Mouse (Mus musculus) kidney, embryonic 14.5 days (tissue): ENCODE data around the gene 4930558C23Rik. TPM values are rescaled to one million over a fixed set of nuclear protein-coding genes. Genes with fewer than 3 reads are reported as not detected.
"Not testable (repeated sequence)": the region's sequence is repeated elsewhere in the genome, so short reads cannot be mapped to it uniquely, and the experiment has no call there.

Experiments
- ATAC-seq: fragments of 200-750 bp; cut with Nextera tagmentation; 2 replicates; pipeline ENCODE4 v1.8.0; 2017; ENCODE audit warnings: moderate number of reproducible peaks, mild to moderate bottlenecking, moderate TSS enrichment, moderate library complexity; ENCODE audit not compliant: low FRiP score, low TSS enrichment
- H3K27ac ChIP-seq: fragments of 300-500 bp; sonication (generic); 2 replicates; pipeline ENCODE4 v1.5.1; 2014; ENCODE audit warnings: low read depth, mild to moderate bottlenecking, low read length, moderate library complexity, mixed read lengths
- H3K27me3 ChIP-seq: fragments of 300-500 bp; sonication (generic); 2 replicates; pipeline ENCODE4 v1.6.1; 2014; ENCODE audit warnings: mild to moderate bottlenecking, low read length; ENCODE audit not compliant: control insufficient read depth, insufficient read depth
- H3K36me3 ChIP-seq: fragments of 300-500 bp; sonication (generic); 2 replicates; pipeline ENCODE4 v1.6.1; 2014; ENCODE audit warnings: low read length, mixed read lengths; ENCODE audit not compliant: control insufficient read depth, insufficient read depth
- H3K4me1 ChIP-seq: fragments of 300-500 bp; sonication (generic); 2 replicates; pipeline ENCODE4 v1.6.1; 2014; ENCODE audit warnings: low read length, mixed read lengths; ENCODE audit not compliant: control insufficient read depth, insufficient read depth
- H3K4me2 ChIP-seq: fragments of 300-500 bp; sonication (generic); replicated peaks from 2 replicates; pipeline ENCODE4 v1.6.1; 2014; ENCODE audit warnings: low read depth, mild to moderate bottlenecking, low read length
- H3K4me3 ChIP-seq: fragments of 300-500 bp; sonication (generic); 2 replicates; pipeline ENCODE4 v1.5.1; 2014; ENCODE audit warnings: mild to moderate bottlenecking, low read length
- H3K9ac ChIP-seq: fragments of 300-500 bp; sonication (generic); 2 replicates; pipeline ENCODE4 v1.6.1; 2014; ENCODE audit warnings: low read depth, mild to moderate bottlenecking, low read length, moderate library complexity
- H3K9me3 ChIP-seq: fragments of 300-500 bp; sonication (generic); 2 replicates; pipeline ENCODE4 v1.6.1; 2016; ENCODE audit warnings: low read length; ENCODE audit not compliant: control insufficient read depth
- WGBS: fragments of 180-500 bp; shearing (Covaris S2); extraction: QIAGEN DNeasy Blood & Tissue Kit; methylation state at CpG from one replicate; pipeline ENCODE4 v1.1.7; 2014; 5-methylcytosine and 5-hydroxymethylcytosine counted together
- polyA plus RNA-seq: library from polyadenylated mRNA; unstranded; fragments of >200 nt; fragmentation: Nextera tagmentation; extraction: Ambion mirVana; gene quantifications from 2 replicates; pipeline ENCODE4 v1.2.1, GENCODE M21; 2014

Gene 4930558C23Rik
- polyA plus RNA-seq, 1 experiment from 2014 or later, result not detected

DNA sequence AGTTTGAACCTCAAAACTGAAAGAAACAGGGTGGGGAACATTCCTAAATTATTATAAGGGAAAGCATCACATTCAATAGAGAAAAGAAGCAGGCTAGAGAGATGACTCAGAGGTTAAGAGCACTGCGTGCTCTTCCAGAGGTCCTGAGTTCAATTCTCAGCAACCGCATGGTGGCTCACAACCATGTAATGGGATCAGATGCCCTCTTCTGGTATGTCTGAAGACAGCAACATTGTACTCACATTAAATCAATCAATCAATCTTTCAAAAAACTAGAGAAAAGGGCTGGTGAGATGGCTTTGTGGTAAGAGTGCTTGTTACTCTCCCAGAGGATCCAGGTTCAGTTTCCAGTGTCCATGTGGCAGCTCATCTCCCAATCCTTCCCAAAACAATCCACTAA, 6.2 kb upstream of the 4930558C23Rik start:
- H3K4me3 ChIP-seq, result no peak overlapping the region
- H3K9me3 ChIP-seq, result no peaks in the 10 kb centered on the region
- H3K27me3 ChIP-seq, result no peaks in the 10 kb centered on the region
- no peaks in the 10 kb centered on the region for H3K4me1 ChIP-seq
- H3K9ac ChIP-seq, result no peak overlapping the region
- no peak overlapping the region for H3K4me2 ChIP-seq
- 89% methylated on average over 2 of the region's 2 CpGs for WGBS
- ATAC-seq, result no peak
- H3K27ac ChIP-seq, result no peak overlapping the region
- no peaks in the 10 kb centered on the region for H3K36me3 ChIP-seq

DNA sequence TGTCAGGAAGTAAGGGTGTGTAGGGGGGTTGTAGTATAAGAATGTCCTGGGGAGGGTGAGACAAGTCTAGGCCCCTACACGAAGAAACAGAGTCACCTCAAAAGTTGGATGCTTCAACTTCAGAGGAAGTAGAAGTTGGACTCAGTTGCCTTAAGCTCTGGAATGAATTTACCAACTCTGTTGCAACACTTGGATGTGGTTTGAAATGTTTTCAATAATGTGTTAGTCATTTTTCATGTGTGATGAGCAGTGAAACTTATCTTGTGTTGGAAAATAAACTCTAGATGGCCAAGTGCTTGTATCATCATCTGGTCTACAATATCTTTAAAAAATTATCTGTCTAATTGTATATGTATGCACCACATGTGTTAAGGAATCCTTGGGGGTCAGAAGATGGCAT, 5.1 kb upstream of the 4930558C23Rik start:
- 87% methylated on average over 1 of the region's 1 CpGs for WGBS
- Histone ChIP-seq H3K9me3 (no peaks in the 10 kb centered on the region), H3K27ac (no peak overlapping the region), H3K9ac (no peak overlapping the region), H3K4me2 (no peak overlapping the region), H3K27me3 (no peaks in the 10 kb centered on the region), H3K4me3 (no peak overlapping the region), H3K4me1 (no peaks in the 10 kb centered on the region), H3K36me3 (no peaks in the 10 kb centered on the region)
- ATAC-seq, result no peak

DNA sequence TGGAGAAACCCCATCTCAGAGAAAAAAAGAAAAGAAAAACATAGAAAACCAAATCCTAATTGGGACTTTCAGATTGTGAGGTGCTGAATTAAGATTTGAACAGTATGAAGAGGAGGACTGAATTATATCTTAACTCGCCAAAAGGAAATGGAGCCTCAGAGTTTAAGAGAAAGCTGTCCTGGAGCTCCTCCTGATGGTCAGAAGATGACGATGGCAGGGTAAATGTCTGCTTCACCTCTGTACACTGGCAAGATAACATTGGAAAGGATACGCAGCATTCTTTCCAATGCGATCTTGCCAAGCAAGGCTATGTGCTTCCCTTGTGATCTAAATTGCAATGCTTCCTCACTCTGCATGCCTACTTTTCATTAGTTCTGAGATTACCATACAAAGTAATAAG, 8.3 kb downstream of the 4930558C23Rik start:
- WGBS, result 87% methylated on average over 4 of the region's 4 CpGs
- H3K4me1 ChIP-seq, result no peaks in the 10 kb centered on the region
- no peaks in the 10 kb centered on the region for H3K27me3 ChIP-seq
- no peak overlapping the region for H3K4me3 ChIP-seq
- ATAC-seq, result no peak
- H3K27ac ChIP-seq, result no peak overlapping the region
- peaks cover 6% of the 10 kb centered on the region for H3K9me3 ChIP-seq
- H3K4me2 ChIP-seq, result no peak overlapping the region
- no peak overlapping the region for H3K9ac ChIP-seq
- H3K36me3 ChIP-seq, result no peaks in the 10 kb centered on the region

DNA sequence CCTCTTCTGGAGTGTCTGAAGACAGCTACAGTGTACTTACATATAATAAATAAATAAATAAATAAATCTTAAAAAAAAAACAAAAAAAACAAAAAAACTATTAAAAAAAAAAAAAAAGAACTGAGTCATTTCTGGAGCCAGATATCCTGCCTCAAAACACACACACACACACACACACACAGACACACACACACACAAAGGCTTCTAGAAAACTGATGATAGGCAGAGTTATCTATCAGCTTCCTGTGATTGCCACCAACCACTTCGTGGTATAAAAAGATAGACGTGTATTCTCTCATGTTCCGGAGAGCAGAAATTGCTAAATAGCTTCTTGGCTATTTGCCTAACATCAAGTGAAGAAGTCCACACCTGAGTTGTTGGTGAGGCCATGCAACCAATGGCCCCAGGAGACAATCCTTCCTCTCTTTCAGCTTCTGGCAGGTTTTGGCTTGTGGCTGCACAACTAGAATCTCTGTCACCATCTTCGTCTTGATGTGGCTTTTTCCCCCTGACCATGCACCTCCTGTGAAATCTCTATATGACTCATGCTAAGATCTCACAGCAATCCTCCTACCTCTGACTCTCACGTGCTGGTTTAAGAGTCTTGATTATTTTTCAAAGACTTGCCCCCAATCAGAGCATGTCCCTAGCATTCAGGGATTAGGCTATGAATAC, 17.1 kb downstream of the 4930558C23Rik start:
- Histone ChIP-seq H3K27me3 (no peaks in the 10 kb centered on the region), H3K4me3 (no peak overlapping the region), H3K36me3 (no peaks in the 10 kb centered on the region), H3K4me1 (no peaks in the 10 kb centered on the region), H3K9ac (no peak overlapping the region), H3K9me3 (no peaks in the 10 kb centered on the region), H3K27ac (no peak overlapping the region), H3K4me2 (no peak overlapping the region)
- WGBS, result 89% methylated on average over 5 of the region's 5 CpGs
- ATAC-seq, result no peak

DNA sequence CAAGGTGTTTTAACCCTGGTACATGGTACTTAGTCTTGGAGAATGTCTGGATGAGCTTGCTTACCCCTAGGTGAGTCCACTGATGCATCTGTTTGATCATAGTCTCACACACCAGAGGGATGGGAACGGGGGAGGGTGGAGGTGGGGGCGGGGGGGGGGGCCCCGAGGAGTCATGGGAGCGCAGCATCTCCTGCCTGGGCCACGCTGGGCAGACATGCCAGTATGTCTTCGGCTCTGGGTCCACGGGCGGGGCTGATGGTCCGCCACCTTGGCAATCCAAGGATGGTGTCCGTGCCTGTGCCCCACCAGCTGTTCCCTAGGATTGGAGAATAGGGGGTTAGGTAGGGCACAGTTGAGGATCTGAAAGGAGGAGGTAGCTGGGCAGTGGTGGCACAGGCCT, 29.4 kb downstream of the 4930558C23Rik start:
- 92% methylated on average over 10 of the region's 10 CpGs for WGBS
- no peak overlapping the region for H3K9ac ChIP-seq
- no peak overlapping the region for H3K27ac ChIP-seq
- H3K4me3 ChIP-seq, result no peak overlapping the region
- no peak for ATAC-seq
- no peaks in the 10 kb centered on the region for H3K4me1 ChIP-seq
- no peaks in the 10 kb centered on the region for H3K27me3 ChIP-seq
- H3K4me2 ChIP-seq, result no peak overlapping the region
- no peaks in the 10 kb centered on the region for H3K36me3 ChIP-seq
- peaks cover 18% of the 10 kb centered on the region for H3K9me3 ChIP-seq

GRCm38 (mm10) chr3:95370101-95370500, 32.5 kb downstream of the 4930558C23Rik start:
- Histone ChIP-seq H3K4me3 (no peak overlapping the region), H3K9me3 (peaks cover 4% of the 10 kb centered on the region; the same call in 1 of the 2 replicates), H3K4me2 (no peak overlapping the region), H3K36me3 (no peaks in the 10 kb centered on the region), H3K4me1 (no peaks in the 10 kb centered on the region), H3K27ac (no peak overlapping the region), H3K27me3 (no peaks in the 10 kb centered on the region), H3K9ac (no peak overlapping the region)
- no peak for ATAC-seq

GRCm38 (mm10) chr3:95360276-95360675, 42.4 kb downstream of the 4930558C23Rik start:
- not testable (repeated sequence) for H3K27ac ChIP-seq, H3K27me3 ChIP-seq, H3K9me3 ChIP-seq, H3K36me3 ChIP-seq, H3K4me1 ChIP-seq, H3K4me3 ChIP-seq, H3K9ac ChIP-seq, ATAC-seq, H3K4me2 ChIP-seq
- 78% methylated on average over 3 of the region's 3 CpGs for WGBS

GRCm38 (mm10) chr3:95357746-95358145, 44.9 kb downstream of the 4930558C23Rik start:
- no peaks in the 10 kb centered on the region for H3K27me3 ChIP-seq
- no peak for ATAC-seq
- H3K4me1 ChIP-seq, result no peaks in the 10 kb centered on the region
- no peak overlapping the region for H3K4me2 ChIP-seq
- WGBS, result 94% methylated on average over 2 of the region's 2 CpGs
- no peak overlapping the region for H3K4me3 ChIP-seq
- H3K9me3 ChIP-seq, result no peaks in the 10 kb centered on the region
- H3K9ac ChIP-seq, result no peak overlapping the region
- peaks cover 12% of the 10 kb centered on the region for H3K36me3 ChIP-seq
- no peak overlapping the region for H3K27ac ChIP-seq

DNA sequence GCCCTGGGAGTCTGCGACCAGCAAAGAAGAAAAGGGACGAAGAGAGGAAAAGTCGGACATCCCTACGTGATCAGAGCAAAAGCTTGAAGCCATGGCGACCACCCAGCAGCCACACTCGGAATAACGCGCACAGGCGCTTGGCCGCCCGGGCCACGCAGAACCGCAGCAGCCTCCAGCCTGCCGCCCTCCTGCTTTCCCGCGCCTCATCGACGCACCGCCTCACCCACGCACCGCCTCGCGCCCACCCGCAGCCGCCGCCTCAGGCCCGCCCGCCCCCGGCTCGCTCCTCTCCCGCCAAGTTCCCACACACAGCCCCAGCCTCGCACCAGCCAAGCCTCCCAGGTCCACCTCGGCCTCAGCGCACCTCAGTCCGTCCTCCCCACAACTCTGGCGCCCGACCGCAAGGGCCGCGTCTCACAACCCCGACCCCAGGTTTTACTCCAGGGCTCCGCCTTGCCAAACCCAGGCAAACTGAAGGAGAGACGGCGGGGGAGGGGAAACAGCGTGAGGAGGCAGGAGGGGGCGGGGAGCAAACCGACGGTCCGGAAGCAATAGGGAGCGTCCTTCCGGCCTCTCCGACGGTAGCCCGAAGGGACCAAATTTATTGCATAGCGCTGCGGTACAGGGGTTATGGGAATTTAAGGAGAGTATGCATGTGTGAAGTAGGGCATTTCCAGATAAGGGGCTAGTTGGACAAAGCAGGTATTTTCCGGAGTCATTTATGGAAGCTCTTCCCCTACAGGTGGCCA, 45.8 kb downstream of the 4930558C23Rik start, which contains the start of gene Setdb1:
Setdb1 (minus strand) TSS at position 502 of the 749 bp plus-strand sequence.
- H3K4me1 ChIP-seq, H3K27ac ChIP-seq, H3K9me3 ChIP-seq, H3K27me3 ChIP-seq: not testable (repeated sequence)
- peak; percentile 95 for ATAC-seq
- under 1% methylated on average over 28 of the region's 57 CpGs for WGBS
- peak within 1 kb of the TSS; percentile 56 for H3K9ac ChIP-seq
- H3K4me2 ChIP-seq, result peak within 1 kb of the TSS; percentile 31
- peaks cover 21% of the 10 kb centered on the region for H3K36me3 ChIP-seq
- peak within 1 kb of the TSS; percentile 47 for H3K4me3 ChIP-seq
